Mouse (Mus musculus) thymus, adult 2 months (tissue): ENCODE measurements around the gene Dscam. TPM values are rescaled to one million over a fixed set of nuclear protein-coding genes. Genes with fewer than 3 reads are reported as not detected.

Experiments used
- DNase-seq: peaks from one replicate; pipeline ENCODE4 v3.0.0; 2021
- H3K27ac ChIP-seq: fragments of 200-500 bp; 2 replicates; pipeline ENCODE4 v1.5.1; 2012; ENCODE audit warnings: low read length, control low read depth; ENCODE audit not compliant: control insufficient read depth, insufficient read depth
- H3K27me3 ChIP-seq: fragments of 200-500 bp; 2 replicates; pipeline ENCODE4 v1.6.1; 2012; ENCODE audit warnings: mild to moderate bottlenecking, low read length, moderate library complexity, mixed read lengths; ENCODE audit not compliant: control insufficient read depth, insufficient read depth
- H3K36me3 ChIP-seq: fragments of 200-500 bp; 2 replicates; pipeline ENCODE4 v1.6.1; 2012; ENCODE audit warnings: mild to moderate bottlenecking, low read length, moderate library complexity; ENCODE audit not compliant: control insufficient read depth, insufficient read depth
- H3K4me1 ChIP-seq: fragments of 200-500 bp; replicated peaks from 2 replicates; pipeline ENCODE4 v1.6.1; 2012; ENCODE audit warnings: low read length; ENCODE audit not compliant: control insufficient read depth, insufficient read depth
- H3K4me3 ChIP-seq: fragments of 200-500 bp; 2 replicates; pipeline ENCODE4 v1.5.1; 2012; ENCODE audit warnings: mild to moderate bottlenecking, low read length, control low read depth, moderate library complexity; ENCODE audit not compliant: control insufficient read depth, insufficient read depth
- CTCF ChIP-seq: fragments of 200-500 bp; IDR thresholded peaks from 2 replicates; pipeline ENCODE4 v1.5.1; 2012; ENCODE audit warnings: mild to moderate bottlenecking, control low read depth, low read length, moderate library complexity, borderline replicate concordance; ENCODE audit not compliant: control insufficient read depth, poor library complexity, insufficient read depth; ENCODE audit errors: extremely low read depth
- POLR2A ChIP-seq: fragments of 200-500 bp; IDR thresholded peaks from 2 replicates; pipeline ENCODE4 v1.6.1; 2012; ENCODE audit warnings: mild to moderate bottlenecking, low read length, control low read depth, moderate library complexity; ENCODE audit not compliant: control insufficient read depth, poor library complexity, insufficient read depth; ENCODE audit errors: extremely low read depth
- WGBS: fragments of 180-500 bp; shearing (Covaris S2); methylation state at CpG from one replicate; pipeline ENCODE4 v1.1.7; 2018; 5-methylcytosine and 5-hydroxymethylcytosine counted together
- polyA plus RNA-seq: library from polyadenylated mRNA; depleted of rRNA; stranded (reverse); fragments of >200 nt; gene quantifications from 2 replicates; pipeline ENCODE4 v1.2.3, GENCODE M21; 2012

The Dscam gene
- polyA plus RNA-seq, 1 experiment = 0.28 TPM

DNA sequence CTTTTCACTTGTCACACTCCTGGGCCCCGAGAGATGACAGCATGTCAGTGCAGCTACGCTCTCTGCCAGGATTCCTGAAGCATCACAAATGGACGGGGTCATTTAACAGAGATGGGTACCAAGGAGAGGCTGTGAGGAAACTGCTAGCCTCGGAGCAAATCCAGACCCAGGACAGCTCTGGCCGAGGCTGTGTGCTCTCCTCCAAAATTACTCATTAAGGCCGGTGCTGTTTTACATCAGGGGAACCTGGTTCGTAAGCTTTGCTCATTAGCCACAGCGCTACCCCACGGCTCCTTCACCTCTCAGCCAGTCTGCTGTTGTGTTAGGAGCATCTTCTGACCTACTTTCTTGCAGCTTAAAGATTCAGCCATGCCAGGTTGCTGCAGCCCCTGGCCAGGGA lies 449.3 kb downstream of the Dscam start:
- WGBS = 87% methylated on average over 9 of the region's 9 CpGs
- Histone ChIP-seq H3K4me3 (no peak overlapping the region), H3K36me3 (no peaks in the 10 kb centered on the region), H3K27ac (no peak overlapping the region), H3K4me1 (no peaks in the 10 kb centered on the region), H3K27me3 (no peaks in the 10 kb centered on the region)
- TF ChIP-seq POLR2A (no peak), CTCF (no peak)
- no peak for DNase-seq

- H3K36me3 ChIP-seq = no peaks in the 10 kb centered on the region
- no peaks in the 10 kb centered on the region for H3K27me3 ChIP-seq
- no peak overlapping the region for H3K4me3 ChIP-seq
- 80% methylated on average over 5 of the region's 5 CpGs for WGBS
- no peak overlapping the region for H3K27ac ChIP-seq
- TF ChIP-seq CTCF (no peak), POLR2A (no peak)
- no peaks in the 10 kb centered on the region for H3K4me1 ChIP-seq
- no peak for DNase-seq
Observed at GRCm38 (mm10) chr16:96720666-96721065, 449.9 kb downstream of the Dscam start.

GRCm38 (mm10) chr16:96718221-96718620 lies 452.3 kb downstream of the Dscam start:
- Histone ChIP-seq H3K27ac (no peak overlapping the region), H3K36me3 (no peaks in the 10 kb centered on the region), H3K27me3 (no peaks in the 10 kb centered on the region), H3K4me3 (no peak overlapping the region), H3K4me1 (no peaks in the 10 kb centered on the region)
- TF ChIP-seq CTCF (no peak), POLR2A (no peak)
- 4% methylated on average over 2 of the region's 2 CpGs for WGBS
- peak; percentile 13 for DNase-seq

DNA sequence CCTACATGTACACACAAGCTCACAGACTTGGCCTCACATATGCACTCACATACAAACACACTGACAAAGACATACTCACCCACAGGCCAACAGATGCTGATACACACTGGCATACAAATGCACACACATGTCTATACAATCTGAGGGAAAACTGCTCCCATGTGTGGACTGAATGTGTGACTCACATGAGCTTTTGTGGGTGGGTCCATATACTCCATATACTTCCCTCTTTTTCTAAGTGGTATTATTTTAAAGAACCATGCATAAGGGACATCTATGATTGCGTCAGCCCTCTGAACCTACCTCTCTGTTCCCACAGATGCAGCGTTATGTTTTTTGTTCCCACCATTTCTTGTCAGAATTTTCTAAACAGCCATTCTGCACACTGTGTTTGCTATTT lies 453.9 kb downstream of the Dscam start:
- no peaks in the 10 kb centered on the region for H3K4me1 ChIP-seq
- H3K27ac ChIP-seq = no peak overlapping the region
- TF ChIP-seq POLR2A (no peak), CTCF (no peak)
- no peak for DNase-seq
- no peaks in the 10 kb centered on the region for H3K27me3 ChIP-seq
- no peaks in the 10 kb centered on the region for H3K36me3 ChIP-seq
- H3K4me3 ChIP-seq = no peak overlapping the region
- WGBS = 95% methylated on average over 2 of the region's 2 CpGs

GRCm38 (mm10) chr16:96711935-96712334 lies 458.6 kb downstream of the Dscam start:
- 65% methylated on average over 4 of the region's 4 CpGs for WGBS
- H3K27me3 ChIP-seq = no peaks in the 10 kb centered on the region
- DNase-seq = no peak

DNA sequence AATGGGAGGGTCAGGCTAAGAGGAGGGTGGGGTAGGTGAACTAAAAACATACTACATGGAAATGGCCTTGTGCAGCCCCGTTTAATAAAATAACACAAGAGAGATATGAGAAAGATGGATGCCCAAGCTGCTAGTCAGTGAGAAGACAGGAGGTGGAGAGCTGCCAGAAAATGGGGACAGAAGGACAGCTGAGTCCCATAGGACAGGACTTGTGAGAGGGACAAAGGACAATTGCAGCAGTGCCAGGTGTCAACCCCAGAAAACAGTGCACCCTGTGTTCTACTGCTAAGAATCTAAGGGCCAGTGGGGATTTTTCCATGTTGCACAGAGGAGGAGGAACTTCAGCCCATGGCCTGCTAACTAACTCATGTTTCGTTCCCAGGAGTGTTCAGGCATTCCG lies 470.0 kb downstream of the Dscam start:
- DNase-seq = no peak
- Histone ChIP-seq H3K4me3 (no peak overlapping the region), H3K4me1 (no peaks in the 10 kb centered on the region), H3K36me3 (no peaks in the 10 kb centered on the region), H3K27ac (no peak overlapping the region), H3K27me3 (no peaks in the 10 kb centered on the region)
- no peak for TF ChIP-seq POLR2A
- no peak for TF ChIP-seq CTCF
- 94% methylated on average over 3 of the region's 3 CpGs for WGBS

More at GRCm38 (mm10) chr16:96711935-96712334, 458.6 kb downstream of the Dscam start:
- Histone ChIP-seq H3K27ac (no peak overlapping the region), H3K4me3 (no peak overlapping the region), H3K4me1 (no peaks in the 10 kb centered on the region), H3K36me3 (no peaks in the 10 kb centered on the region)
- TF ChIP-seq POLR2A = no peak
- no peak for TF ChIP-seq CTCF

DNA sequence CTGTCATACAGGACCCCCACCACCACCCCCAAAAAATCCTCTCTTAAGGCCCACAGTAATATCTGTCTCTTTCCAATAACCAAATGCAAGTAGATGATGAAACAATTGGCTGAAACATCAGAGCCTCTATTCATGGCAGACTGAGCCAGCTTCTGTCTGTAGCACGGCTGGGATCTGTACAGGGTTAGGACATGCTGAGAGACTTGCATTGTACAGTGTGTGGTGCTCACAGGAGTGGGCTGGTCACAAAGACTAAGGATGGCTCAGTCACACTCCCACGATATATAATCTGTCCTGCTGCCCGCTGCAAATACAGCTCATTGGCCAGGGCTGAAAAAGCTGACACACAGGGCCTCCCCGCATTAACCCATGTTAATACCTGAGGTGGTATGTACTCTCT lies 474.7 kb downstream of the Dscam start:
- TF ChIP-seq CTCF (no peak), POLR2A (no peak)
- DNase-seq = no peak
- Histone ChIP-seq H3K4me1 (no peaks in the 10 kb centered on the region), H3K4me3 (no peak overlapping the region), H3K27ac (no peak overlapping the region), H3K27me3 (no peaks in the 10 kb centered on the region), H3K36me3 (no peaks in the 10 kb centered on the region)
- WGBS = 91% methylated on average over 4 of the region's 4 CpGs
